Mouse (Mus musculus) layer of hippocampus, adult 9-10 months (tissue): Measurements from ENCODE around the gene Xrn1.
"Not testable (repeated sequence)": the region's sequence is repeated elsewhere in the genome, so short reads cannot be mapped to it uniquely, and the experiment has no call there.

ENCODE experiments used
- DNase-seq: peaks from one replicate; pipeline ENCODE4 v3.0.0; 2022; ENCODE audit warnings: low spot score

The Xrn1 gene

DNA sequence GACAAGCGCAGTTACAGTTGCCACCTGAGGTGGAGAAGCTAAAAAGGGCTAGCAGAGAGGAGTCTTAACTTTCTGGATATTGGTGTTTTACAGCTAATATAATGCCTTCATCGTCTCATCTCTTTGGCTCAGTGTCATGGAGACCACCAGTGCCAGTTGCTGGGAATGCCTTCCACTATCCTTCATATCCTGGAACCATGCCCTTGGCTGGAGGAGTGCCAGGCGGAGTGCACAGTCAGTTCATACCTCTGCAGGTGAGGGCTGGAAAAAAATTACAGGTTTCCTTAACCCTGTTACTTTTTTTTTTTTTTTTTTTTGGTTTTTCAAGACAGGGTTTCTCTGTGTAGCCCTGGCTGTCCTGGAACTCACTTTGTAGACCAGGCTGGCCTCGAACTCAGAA is 96.9 kb downstream of the Xrn1 start:
- no peak for DNase-seq

DNA sequence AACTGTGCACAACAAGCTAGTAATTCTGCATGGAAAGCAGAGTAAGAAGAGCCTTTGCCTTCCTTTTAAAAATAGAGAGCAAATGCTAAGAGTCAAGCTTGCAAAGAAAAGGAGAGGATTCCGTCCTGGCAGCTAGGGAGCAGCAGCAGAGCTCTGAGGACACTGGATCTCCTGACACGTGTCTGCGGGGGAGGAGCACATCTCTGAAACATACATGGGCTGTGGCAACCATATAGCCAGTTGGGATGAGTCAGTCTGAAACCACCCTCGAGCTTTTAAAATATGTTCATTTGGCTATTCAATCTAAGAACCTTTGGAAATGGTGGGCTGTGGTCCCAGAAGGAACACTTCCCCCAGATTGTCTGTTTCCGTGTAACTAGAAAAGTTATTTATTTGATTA is 100.3 kb downstream of the Xrn1 start:
- peak; percentile 20 for DNase-seq

DNA sequence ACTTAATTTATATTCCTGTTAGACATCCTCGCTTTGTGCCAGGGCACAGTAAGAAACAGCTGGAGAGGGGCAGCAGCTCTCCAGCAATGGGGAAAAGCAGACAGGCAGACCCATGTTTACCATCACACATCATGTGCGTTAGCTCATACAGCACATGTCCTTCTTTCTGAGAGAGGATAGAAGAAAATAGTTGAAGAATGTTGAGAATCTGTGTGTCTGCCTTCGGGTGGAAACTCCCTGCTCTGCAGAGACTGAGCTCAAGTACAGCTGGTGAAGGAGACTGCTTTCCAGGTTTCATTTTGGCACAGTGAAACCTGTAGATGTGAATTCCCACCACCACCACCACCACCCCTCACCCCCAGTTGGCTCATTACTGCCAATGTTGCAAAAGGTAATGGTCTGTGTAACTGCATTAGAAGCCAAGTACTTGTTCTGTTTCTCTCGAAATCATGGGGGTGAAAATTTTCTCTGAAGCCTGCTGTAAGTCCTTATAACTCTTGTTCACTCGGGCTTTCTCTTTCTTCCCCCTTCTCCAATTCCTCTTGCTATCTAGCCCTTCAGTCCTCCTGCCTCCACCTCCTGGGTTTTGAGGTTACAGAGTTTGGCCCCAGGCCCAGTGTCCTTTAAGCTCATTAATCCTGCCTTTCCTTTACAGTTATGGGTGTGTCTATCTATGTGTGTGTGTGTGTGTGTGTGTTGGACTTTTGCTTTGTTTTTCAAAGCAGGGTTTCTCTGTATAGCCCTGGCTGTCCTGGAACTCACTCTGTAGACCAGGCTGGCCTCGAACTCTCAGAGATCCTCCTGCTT is 102.1 kb downstream of the Xrn1 start:
- DNase-seq, result no peak

DNA sequence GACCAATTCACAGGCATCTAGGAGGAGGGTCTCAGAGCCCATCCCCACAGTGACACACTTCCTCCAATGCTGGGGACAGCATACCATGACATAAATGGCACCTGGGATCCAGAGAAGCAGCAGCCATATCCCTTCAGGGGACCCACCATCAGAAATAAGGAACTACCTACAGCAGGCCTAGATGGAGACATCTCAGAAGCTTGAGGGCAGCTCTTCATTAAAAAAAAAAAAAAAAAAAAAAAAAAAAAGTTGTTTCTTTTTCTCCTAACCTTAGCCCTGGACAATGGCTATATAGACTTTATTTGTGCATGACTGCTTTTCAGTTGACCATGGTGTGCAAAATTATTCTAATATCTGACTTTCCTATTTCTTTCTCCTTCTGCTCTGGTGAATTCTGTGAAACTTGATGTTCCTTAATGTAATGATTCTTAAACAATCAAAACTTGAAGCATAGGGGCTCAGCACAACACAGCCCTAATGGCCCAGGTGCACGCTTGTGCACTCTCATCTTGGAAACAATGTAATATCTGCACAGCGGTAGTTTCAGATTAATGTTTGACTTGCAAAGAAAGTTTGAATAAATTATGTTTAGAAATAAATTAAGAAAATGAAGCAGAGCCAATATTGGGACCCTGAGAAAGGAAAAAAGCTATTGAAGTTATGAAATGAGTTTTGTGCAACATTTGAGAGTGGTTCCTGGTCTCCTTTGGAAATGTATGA is 108.7 kb downstream of the Xrn1 start:
- no peak for DNase-seq

DNA sequence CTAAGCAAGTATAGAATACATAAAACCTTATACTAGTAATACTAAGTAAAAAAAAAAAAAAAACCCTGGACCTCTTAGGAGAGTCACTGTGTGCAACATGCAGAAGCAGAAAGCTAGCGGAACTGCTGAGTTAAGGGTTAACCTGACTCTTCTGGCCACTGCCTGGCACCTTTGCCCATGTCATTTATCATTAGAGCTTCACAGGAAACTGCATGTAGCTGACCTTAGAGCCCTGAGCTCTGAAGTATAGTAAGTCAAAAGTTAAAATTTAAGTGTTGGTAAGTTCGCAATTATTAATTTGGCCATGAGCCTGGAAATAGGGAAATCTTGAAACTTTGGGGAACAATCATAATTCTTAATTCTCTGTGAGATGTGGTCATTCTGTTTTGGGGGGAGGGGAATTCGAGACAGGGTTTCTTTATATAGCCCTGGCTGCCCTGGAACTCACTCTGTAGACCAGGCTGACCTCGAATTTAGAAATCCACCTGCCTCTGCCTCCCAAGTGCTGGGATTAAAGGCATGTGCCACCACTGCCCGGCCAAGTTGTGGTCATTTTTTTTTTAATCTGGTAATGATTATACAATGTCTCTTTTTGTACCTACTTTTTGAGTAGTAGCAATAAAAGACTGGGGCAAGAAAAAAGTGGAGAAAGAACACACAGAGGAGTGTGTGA is 109.4 kb downstream of the Xrn1 start:
- no peak for DNase-seq

DNA sequence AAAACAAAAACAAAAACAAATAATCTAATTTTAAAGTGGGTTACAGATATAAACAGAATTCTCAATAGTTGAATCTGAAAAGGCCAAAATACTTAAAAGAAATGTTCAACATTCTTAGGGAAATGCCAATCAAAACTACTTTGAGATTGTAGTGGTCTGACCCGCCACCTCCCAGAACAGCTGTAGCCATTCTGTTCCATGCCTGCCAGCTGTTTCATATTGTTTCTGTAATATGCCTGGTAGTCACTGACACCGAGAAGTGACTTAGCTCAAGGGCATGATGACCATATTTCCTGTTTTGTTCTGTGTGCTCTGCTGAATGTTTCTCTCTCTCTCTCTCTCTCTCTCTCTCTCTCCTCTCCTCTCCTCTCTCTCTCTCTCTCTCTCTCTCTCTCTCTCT is 112.9 kb downstream of the Xrn1 start:
- no peak for DNase-seq

DNA sequence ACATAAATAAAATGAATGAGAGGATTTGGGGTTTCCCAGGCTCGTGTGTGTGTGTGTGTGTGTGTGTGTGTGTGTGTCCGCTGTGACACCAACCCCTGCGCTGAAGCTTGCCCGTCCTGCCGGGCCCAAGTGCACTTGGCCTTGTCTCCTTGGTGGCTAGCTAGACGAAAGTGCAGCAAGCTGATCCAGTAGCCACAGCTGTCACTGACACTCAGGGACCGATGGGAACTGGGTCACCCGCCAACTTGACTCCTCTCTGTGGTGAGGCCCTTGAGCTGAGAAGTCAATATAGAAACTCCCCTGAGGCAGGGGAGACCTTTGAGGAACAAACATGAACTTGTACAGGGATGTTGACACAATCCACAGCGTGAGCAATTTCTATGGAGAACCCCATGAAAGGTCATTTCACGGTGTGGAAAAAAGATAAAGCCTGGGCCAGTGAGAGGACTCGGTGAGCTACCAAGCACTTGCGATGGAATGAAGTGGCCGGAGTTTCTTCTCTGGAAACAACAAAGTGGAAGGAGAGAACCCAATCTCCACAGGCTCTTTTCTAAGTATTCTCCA is 124.3 kb downstream of the Xrn1 start:
- no peak for DNase-seq

DNA sequence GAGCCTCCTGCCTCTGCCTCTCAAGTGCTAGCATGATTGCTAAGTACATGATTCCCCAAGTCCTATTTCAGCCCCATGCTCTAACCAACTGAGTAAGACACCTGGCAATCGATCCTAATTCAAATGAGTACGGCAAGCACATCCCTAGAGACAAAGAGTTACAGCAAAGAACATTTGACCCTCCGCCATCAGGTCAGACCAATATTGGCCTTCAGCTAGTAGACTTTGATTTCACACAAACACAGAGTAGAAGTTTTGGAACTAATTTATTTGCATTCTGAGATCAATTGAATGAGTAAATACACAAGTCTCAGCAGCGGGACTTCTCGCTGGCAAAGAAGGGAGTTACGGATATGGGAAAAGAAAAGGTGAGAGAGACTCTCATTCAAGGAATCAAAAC is 130.7 kb downstream of the Xrn1 start:
- DNase-seq, result no peak

DNA sequence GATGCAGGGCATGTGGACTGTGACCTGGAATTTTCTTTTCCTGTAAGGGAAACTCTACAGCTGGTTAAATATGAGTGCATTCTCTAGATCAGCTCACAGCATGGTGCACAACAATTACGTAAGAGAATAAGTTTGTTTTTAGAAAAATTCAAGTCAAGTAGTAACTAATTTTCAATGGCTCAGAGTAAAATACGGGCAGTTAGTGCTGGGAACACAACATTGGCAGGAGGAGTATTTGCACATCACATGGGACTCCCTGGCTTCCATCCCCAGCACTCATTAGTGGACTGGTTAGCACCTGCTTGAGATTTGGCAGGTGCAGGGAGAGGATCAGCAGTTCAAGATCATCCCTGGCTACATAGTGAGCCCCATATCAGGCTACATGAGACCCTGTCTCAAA is 133.1 kb downstream of the Xrn1 start:
- no peak for DNase-seq

DNA sequence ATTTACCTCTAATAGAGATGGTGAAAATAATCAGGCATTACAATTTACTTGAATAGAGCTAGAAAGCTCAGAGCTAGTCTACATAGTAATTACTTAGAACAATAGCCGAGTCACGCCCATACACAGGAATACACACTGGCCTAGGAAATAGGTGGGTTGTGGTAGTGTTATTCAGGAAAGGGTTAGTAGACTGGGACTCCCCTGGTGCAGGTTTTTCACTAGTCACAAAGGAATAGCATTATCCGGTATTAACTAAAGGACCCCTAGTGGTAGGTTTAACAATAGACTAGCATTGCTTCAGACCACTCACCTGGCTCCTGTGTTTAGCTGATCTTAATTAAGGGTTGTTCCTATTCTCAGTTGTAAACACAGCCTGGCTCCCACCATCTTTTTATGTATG is 133.9 kb downstream of the Xrn1 start:
- DNase-seq, result not testable (repeated sequence)

DNA sequence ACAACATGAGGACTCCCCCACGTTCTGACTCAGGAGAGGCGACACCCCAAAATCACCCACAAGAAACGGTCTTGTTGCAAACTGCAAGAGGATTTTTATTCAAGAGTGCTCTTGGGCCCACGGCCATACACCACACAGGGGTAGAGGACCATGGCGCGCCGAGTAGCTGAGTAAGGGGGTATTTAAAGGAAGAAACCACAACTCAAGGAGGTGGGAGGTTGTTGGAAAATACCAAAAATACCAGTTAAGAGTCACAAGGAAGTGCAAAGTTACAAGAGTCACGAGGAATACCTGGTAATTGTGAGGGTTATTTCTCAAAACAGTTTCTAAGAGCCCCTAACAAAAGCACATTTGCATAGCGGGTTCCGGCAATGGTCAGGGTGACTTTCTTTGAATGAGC is 138.1 kb downstream of the Xrn1 start:
- DNase-seq, result not testable (repeated sequence)

DNA sequence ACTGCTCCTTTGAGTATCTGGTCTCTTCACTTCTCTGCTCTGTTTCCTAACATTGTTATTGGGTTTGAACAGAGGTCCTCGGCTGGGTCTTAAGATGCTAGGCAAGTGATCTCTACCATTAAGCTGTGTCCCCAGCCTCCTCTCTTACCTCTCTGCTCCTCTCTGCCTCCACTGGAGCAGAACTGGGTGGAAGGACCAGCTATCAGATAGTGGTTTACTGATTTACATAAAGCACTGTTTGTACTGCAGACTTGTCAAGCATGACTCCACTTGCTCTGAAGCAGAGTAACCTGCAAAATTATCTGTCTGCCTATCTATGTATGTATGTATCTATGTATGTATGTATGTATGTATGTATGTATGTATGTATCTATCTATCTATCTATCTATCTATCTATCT is 138.7 kb downstream of the Xrn1 start:
- DNase-seq, result no peak

DNA sequence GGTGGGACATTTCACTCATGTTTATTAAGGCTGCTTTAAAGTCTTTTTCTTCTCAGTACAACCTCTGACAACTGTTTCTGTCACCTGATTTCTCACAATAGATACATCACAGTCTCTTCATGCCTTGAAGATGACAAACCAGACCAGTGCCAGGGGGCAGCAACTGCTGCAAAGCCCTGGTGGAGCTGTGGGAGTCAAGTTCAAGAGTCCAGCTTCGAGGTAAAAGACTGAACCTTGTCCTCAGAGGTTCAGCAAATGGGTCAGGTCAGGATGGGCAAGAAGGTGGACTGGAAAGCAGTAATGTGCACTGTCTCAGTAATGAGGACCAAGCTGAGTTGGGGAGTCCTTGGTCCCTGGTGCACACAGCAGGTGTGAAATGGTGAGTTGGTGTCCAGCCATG is 139.8 kb downstream of the Xrn1 start:
- DNase-seq, result no peak

DNA sequence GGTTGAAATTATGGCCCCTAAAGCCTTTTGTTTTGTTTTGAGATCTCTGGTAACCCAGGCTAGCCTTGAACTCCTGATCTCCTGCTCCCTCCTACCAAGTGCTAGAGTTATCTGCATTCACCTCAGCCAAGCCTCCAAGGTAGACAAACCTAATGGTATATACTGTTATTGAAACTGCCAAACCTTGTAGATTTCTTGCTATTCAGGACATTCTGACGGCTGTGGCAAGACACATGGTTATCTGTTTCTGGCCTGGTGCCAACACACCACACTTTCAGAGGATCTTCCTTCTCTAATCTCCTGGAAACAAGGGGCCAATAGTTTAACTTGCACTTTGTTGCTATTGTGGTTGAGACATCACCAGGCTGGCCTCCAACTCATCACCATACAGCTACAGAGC is 140.6 kb downstream of the Xrn1 start:
- no peak for DNase-seq

DNA sequence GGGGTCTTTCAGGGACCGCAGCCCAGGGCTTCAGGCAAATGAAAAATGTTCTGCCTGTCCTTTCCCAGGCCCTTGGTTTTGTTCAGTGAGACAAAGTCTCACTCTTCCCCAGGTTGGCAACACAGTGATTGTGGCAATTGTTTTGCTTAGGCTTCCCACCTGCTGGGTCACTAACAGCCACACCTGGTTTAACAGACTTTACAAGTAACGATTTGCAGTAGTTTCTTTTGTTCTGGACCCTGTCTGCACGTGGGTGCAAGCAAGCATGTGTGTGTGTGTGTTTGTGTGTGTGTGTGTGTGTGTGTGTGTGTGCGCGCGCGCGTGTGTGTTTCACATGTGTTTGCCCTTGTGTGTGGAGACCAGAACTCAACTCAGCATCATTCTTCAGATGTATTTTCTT is 148.3 kb downstream of the Xrn1 start:
- DNase-seq, result no peak
